Mouse (Mus musculus) gastrocnemius, postnatal 4 days (tissue): ENCODE results near the gene Klk7. TPM values are rescaled to one million over a fixed set of nuclear protein-coding genes. Genes with fewer than 3 reads are reported as not detected.

Source experiments
- DNase-seq, 2 experiments: peaks; one replicate each; pipeline ENCODE4 v3.0.0; 2021 to 2022; ENCODE audit warnings: low spot score in 2 of 2, mixed read lengths in 2 of 2
- total RNA-seq, 2 experiments: library from RNA; stranded (reverse); gene quantifications; 2 replicates each; pipeline ENCODE4 v1.2.3; 2021

Klk7 gene
- total RNA-seq, 2 experiments from 2014 or later: not detected

- no peak for DNase-seq
These were observed 14.7 kb upstream of the Klk7 start for GRCm38 (mm10) chr7:43796355-43796754.

- DNase-seq: no peak
These were observed 13.7 kb upstream of the Klk7 start, which contains the start of gene Klk8 for GRCm38 (mm10) chr7:43797333-43797769. Gene Klk8, plus strand, starts transcription at chr7:43797577.

GRCm38 (mm10) chr7:43797844-43798462, 13.1 kb upstream of the Klk7 start:
- no peak for DNase-seq

- DNase-seq: no peak
These were observed 11.2 kb upstream of the Klk7 start for GRCm38 (mm10) chr7:43799876-43800275.

DNA sequence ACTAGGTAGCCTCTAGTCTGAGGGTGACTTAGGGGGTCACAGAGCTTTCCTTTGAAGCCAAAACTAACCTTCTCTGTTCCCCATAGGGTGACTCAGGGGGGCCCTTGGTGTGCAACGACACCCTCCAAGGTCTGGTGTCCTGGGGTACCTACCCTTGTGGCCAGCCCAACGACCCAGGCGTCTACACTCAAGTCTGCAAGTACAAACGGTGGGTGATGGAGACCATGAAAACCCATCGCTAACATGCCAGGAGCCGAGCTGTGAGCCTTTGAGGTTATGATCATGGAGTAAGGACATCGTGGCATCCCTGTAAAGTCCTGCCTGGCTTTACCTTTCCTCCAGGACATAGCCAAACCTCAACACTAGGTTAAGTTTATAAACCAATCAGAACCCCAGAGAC, 4.1 kb downstream of the Klk7 start:
- DNase-seq: no peak

DNA sequence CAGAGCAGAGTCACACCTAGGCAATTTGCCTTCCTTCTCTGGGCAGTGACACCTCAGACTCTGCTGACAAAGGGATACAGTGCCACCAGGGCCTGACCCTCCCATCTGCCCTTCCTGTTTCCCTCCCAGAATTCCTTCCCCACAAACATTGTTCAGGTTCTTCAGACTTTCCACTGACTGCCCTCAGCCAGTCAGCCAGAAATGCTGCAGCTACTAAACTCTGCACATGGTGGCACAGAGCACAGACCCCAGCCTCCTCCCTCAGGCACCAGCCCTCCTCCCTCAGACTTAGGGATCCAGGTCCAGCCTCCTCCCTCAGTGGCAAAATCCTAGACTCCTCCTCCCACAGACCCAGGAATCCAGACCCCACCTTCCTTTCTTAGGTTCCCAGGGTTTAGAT, 5.7 kb downstream of the Klk7 start:
- DNase-seq: no peak

GRCm38 (mm10) chr7:43821581-43821980, 10.5 kb downstream of the Klk7 start:
- no peak for DNase-seq

GRCm38 (mm10) chr7:43824199-43824598, 13.1 kb downstream of the Klk7 start, which contains the start of gene Klk6:
Gene Klk6, plus strand, starts transcription at chr7:43824499.
- no peak for DNase-seq

DNA sequence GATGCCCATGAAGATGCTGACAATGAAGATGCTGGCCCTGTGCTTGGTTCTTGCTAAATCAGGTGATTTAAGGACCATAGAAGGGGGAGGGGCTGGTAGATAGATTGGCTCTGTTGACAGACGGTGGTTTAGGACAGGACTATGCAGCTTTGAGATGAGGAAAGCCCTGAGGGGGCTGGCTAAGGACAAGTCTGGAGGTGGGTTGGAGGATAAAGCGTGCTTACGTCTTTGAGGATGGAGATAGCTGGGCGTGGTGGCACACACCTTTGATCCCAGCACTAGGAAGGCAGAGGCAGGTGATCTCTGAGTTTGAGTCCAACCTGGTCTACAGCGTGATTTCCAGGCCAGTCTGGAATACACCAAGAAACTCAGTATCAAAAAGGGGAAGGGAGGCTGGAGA, 15.0 kb downstream of the Klk7 start:
- no peak for DNase-seq

DNA sequence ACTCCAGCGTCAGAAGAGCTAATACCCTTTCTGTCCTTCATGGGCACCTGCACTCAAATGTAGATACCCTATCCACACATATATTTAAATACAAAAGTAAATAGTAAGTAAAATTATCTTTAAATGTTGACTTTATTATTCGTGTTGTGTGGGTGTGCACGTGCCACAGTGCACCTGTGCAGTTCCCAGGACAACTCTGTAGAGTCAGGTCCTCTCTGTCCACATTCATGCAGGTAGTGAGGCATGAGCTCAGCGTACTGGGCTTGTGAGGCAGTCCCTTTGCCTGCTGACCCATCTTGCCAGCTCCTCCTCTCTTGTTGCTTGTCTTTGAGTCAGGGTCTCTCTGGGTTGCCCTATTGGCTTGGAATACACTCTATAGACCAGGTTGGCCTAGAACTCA, 16.6 kb downstream of the Klk7 start:
- no peak for DNase-seq

DNA sequence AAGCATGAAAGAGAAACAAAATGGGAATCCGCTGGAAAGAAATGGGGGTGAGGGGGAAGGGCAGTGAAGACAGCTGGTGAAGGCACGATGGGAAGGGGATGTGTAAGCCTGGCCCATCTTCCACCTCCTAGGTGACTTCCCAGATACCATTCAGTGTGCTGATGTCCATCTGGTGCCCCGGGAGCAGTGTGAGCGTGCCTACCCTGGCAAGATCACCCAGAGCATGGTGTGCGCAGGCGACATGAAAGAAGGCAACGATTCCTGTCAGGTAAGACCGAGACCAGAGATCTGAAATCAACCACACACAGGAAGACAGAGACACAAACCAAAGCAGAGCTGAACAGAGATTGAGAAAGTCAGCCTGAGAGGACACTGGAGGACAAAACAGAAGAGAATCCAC, 17.9 kb downstream of the Klk7 start:
- DNase-seq: no peak

DNA sequence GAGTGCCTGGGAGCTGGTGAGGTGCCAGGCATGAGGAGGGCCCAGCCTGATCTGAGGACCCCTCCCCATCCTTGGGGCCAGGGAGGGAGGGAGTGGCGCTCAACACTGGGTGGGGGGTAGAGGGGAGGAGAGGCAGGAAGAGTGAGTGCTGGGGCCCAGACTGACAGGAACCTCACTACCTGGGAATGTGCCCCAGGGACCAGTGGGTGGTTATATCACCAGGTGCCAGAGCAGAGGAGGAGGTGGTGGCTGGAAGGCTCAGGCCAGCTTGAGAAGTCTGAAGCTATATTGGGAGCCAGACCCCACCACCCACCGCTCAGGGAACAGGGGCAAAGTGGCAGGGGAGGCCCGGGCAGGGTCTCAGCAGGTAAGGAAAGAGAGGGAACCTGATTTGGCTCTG, 30.6 kb downstream of the Klk7 start, which contains the start of gene Klk5:
Klk5 (plus strand) TSS at position 271 of the 400 bp plus-strand sequence.
- DNase-seq: no peak

- DNase-seq: no peak
These were observed 32.7 kb downstream of the Klk7 start for GRCm38 (mm10) chr7:43843801-43844200.

DNA sequence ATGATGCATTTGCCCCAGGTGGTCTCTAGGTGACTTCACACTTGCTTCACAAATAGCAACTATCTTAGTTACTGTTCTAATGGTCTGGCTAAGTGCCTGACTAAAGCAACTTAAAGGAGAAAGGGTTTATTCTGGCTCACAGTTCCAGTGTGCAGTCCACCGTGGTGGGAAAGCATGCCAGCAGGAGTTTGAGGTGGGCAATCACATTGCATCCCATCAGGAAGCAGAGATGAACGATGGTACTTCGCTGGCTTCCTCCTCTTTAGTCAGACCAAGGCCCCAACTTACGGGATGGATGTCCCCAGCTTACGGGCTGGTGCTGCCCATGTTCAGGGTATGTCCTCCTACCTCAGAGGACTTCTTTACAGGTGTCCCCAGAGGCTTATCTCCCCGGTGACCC, 40.5 kb downstream of the Klk7 start:
- no peak for DNase-seq

DNA sequence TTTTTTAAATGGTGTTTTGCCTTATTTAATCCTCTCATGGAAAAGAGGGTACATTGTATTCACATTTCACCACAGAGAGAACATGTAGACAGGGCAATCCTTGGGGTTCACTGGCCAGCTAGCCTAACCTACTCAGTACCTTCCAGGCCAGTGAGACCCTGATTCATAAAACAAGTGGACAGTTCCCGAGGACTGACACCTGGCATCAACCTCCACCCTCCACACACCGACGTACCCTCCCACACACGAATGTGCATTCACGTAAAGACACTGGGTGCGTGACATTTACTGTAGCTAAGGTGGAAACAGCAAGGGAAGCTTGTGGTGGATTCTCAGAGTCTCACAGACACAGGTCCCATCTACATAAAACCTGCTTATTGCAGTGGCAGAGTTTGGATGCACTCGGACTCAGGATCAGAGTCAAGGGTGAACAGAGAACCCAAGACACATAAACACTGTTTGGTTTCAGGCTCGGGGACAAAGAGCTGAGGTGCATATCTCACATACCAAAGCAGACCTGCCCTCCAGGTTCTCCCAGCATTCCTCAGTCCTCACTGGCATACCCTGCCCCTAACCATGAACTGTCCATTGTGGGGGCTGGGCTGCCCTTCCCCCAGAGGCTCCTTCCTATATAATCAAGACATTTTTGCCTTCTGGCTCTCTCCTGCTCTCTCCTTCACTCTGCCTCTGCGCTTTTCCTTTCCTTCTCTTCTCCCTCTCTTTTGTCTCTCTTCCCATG, 43.7 kb downstream of the Klk7 start:
- DNase-seq: no peak

- no peak for DNase-seq
These were observed 44.6 kb downstream of the Klk7 start for GRCm38 (mm10) chr7:43855709-43856108.

- DNase-seq: no peak
These were observed 45.2 kb downstream of the Klk7 start for GRCm38 (mm10) chr7:43856307-43856706.

DNA sequence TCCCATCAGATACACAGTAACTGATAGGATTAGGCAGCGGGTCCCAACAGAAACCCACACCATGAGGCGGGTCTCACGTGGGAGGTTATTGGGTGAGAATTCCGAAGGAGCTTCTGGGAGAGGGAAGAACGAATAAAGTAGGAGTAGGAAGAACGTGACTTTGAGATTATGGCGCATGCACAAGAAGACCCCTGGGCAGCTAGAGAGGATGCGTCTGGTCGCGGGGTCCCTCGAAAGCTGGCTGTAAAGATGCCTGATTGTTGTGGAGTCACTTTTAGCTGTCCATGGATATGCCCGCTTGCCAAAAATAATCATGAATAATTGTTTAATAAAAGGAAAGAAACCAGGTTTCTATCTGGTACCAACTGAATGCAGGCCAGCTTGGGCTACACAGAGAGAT, 46.4 kb downstream of the Klk7 start:
- no peak for DNase-seq

GRCm38 (mm10) chr7:43860411-43860810, 49.3 kb downstream of the Klk7 start:
- no peak for DNase-seq
